Mouse (Mus musculus) heart, adult 2 months (tissue): ENCODE data around the gene Rnh1. TPM values are rescaled to one million over a fixed set of nuclear protein-coding genes. Genes with fewer than 3 reads are reported as not detected.

ENCODE experiments used
- DNase-seq, 2 experiments: peaks; one replicate each; pipeline ENCODE4 v3.0.0; 2021
- H3K27ac ChIP-seq: fragments of 200-600 bp; 2 replicates; pipeline ENCODE4 v1.8.1; 2022
- H3K27me3 ChIP-seq: fragments of 200-500 bp; 2 replicates; pipeline ENCODE4 v1.6.1; 2012; ENCODE audit warnings: mild to moderate bottlenecking, low read length, inconsistent platforms, mixed read lengths; ENCODE audit not compliant: control insufficient read depth, insufficient read depth
- H3K36me3 ChIP-seq: fragments of 200-500 bp; 2 replicates; pipeline ENCODE4 v1.6.1; 2012; ENCODE audit warnings: low read length, inconsistent platforms; ENCODE audit not compliant: control insufficient read depth, insufficient read depth
- H3K4me1 ChIP-seq: fragments of 200-500 bp; 2 replicates; pipeline ENCODE4 v1.6.1; 2011; ENCODE audit warnings: low read length; ENCODE audit not compliant: control insufficient read depth, insufficient read depth
- H3K4me3 ChIP-seq: fragments of 200-600 bp; 2 replicates; pipeline ENCODE4 v1.8.1; 2022
- H3K79me2 ChIP-seq: fragments of 200-500 bp; replicated peaks from 2 replicates; pipeline ENCODE4 v1.6.1; 2012; ENCODE audit warnings: mild to moderate bottlenecking, inconsistent platforms, low read length, moderate library complexity, mixed read lengths; ENCODE audit not compliant: control insufficient read depth, insufficient read depth
- H3K9ac ChIP-seq: fragments of 200-500 bp; 2 replicates; pipeline ENCODE4 v1.6.1; 2012; ENCODE audit warnings: low read depth, mild to moderate bottlenecking, control low read depth, inconsistent platforms, low read length, mixed read lengths
- CTCF ChIP-seq: fragments of 200-600 bp; IDR thresholded peaks from 2 replicates; pipeline ENCODE4 v1.8.1; 2022; ENCODE audit warnings: antibody characterized with exemption, mild to moderate bottlenecking, moderate library complexity
- EP300 ChIP-seq: fragments of 200-500 bp; IDR thresholded peaks from 2 replicates; pipeline ENCODE4 v1.6.1; 2011; ENCODE audit warnings: low read depth, low read length, control low read depth; ENCODE audit not compliant: insufficient read depth
- POLR2A ChIP-seq: fragments of 200-500 bp; IDR thresholded peaks from 2 replicates; pipeline ENCODE4 v1.6.1; 2011; ENCODE audit warnings: mild to moderate bottlenecking, low read depth, low read length, control low read depth; ENCODE audit not compliant: insufficient read depth
- WGBS: fragments of 180-500 bp; shearing (Covaris S2); methylation state at CpG from one replicate; pipeline ENCODE4 v1.1.7; 2018; 5-methylcytosine and 5-hydroxymethylcytosine counted together
- intact Hi-C: fragments of 180-260 bp; cut with DNase I; formaldehyde crosslinking; loops from one replicate; pipeline ENCODE4 v1.15.1; 2025
- polyA plus RNA-seq: library from polyadenylated mRNA; depleted of rRNA; stranded (reverse); fragments of >200 nt; gene quantifications from 2 replicates; pipeline ENCODE4 v1.2.3, GENCODE M21; 2012
- total RNA-seq, 2 experiments: library from RNA; stranded (reverse); gene quantifications; 2 replicates each; pipeline ENCODE4 v1.2.3; 2021

The Rnh1 gene
- total and polyA plus RNA-seq, 3 experiments, result 62.9 to 73.9 (median 73.2) TPM

DNA sequence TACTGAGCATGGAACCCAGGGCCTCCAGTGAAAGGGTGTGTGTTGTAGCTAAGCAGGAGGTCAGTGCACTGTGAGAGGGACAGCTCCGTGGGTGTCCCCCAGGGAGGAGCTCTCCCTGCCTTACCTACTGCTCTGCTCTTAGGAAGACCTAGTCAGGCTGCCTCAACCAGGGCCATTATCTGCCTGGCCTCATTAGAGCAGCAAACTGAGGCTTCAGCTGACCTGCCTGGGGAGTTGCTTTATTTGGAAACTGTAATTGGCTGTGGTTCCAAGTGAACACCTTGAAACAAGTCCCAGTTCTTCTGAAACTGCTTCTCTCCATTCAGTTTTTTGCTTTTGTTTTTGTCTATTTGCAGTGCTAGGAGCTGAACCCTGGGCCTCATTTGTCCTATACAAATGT, 27.3 kb downstream of the Rnh1 start:
- Histone ChIP-seq H3K79me2 (0 out of 2 replicates have a peak, but pooled peaks cover 2% of the 10 kb centered on the region), H3K27me3 (no peaks in the 10 kb centered on the region), H3K9ac (no peak overlapping the region), H3K36me3 (no peaks in the 10 kb centered on the region), H3K4me1 (peaks cover 2% of the 10 kb centered on the region; the same call in 1 of the 2 replicates), H3K4me3 (no peak overlapping the region), H3K27ac (no peak overlapping the region)
- 53% methylated on average over 1 of the region's 1 CpGs for WGBS
- TF ChIP-seq POLR2A (no peak), EP300 (no peak), CTCF (no peak)
- no peak for DNase-seq
- intact Hi-C loops, result no loop called here

GRCm38 (mm10) chr7:141144650-141145049, 28.0 kb downstream of the Rnh1 start:
- Histone ChIP-seq H3K27me3 (no peaks in the 10 kb centered on the region), H3K4me3 (no peak overlapping the region), H3K36me3 (no peaks in the 10 kb centered on the region), H3K9ac (no peak overlapping the region), H3K4me1 (peaks cover 2% of the 10 kb centered on the region; the same call in 1 of the 2 replicates), H3K27ac (no peak overlapping the region), H3K79me2 (0 out of 2 replicates have a peak, but pooled peaks cover 2% of the 10 kb centered on the region)
- intact Hi-C loops, result no loop called here
- WGBS, result 94% methylated on average over 3 of the region's 3 CpGs
- TF ChIP-seq EP300 (no peak), CTCF (no peak), POLR2A (no peak)
- no peak for DNase-seq

DNA sequence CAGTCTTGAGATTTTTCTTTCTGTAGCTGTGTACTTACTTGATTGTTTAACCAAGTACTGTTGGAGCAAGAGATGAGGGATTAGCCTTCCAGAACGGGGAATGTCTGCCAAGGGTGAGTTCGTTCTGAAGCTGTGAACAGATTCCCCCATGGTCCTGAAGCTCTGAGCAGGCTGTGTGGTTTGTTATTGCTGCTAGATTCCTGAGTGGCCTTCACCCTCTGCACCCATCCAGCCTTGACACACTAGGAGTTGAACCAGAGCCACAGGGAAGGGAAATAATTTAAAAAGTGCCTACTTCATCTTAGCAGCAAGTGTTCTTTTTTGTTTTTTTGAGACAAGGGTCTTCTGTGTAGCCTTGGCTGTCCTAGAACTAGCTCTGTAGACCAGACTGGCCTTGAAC, 28.8 kb downstream of the Rnh1 start:
- Histone ChIP-seq H3K4me3 (no peak overlapping the region), H3K36me3 (no peaks in the 10 kb centered on the region), H3K4me1 (peaks cover 2% of the 10 kb centered on the region; the same call in 1 of the 2 replicates), H3K27me3 (no peaks in the 10 kb centered on the region), H3K9ac (no peak overlapping the region), H3K27ac (no peak overlapping the region), H3K79me2 (0 out of 2 replicates have a peak, but pooled peaks cover 2% of the 10 kb centered on the region)
- DNase-seq, result no peak
- WGBS, result 81% methylated on average over 2 of the region's 2 CpGs
- TF ChIP-seq POLR2A (no peak), CTCF (no peak), EP300 (no peak)
- intact Hi-C loops, result no loop called here

DNA sequence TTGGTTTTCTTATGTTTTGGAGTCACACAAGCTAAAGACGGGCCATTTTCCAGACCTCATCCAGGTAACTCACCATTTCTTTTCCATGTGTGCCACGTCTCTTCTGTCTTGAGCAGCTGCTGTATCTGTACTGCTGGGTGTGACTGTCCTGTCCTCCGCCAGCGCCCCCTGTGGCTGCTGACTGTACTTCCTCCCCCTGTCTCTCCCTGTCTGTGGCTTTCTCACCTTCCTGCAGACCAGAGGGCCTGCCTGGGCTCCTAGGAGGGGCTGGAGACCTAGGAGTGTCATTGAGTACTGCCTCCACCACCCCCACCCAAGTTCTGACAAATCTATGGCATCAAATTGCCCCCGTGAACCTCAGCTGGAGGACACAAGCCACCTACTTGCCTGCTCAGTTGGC, 29.5 kb downstream of the Rnh1 start:
- Histone ChIP-seq H3K9ac (no peak overlapping the region), H3K27me3 (no peaks in the 10 kb centered on the region), H3K36me3 (no peaks in the 10 kb centered on the region), H3K79me2 (0 out of 2 replicates have a peak, but pooled peaks cover 3% of the 10 kb centered on the region), H3K27ac (no peak overlapping the region), H3K4me3 (no peak overlapping the region), H3K4me1 (peaks cover 2% of the 10 kb centered on the region; the same call in 1 of the 2 replicates)
- WGBS, result 59% methylated on average over 5 of the region's 5 CpGs
- intact Hi-C loops, result no loop called here
- no peak for DNase-seq
- TF ChIP-seq CTCF, result peak; percentile 62
- no peak for TF ChIP-seq EP300
- TF ChIP-seq POLR2A, result no peak

DNA sequence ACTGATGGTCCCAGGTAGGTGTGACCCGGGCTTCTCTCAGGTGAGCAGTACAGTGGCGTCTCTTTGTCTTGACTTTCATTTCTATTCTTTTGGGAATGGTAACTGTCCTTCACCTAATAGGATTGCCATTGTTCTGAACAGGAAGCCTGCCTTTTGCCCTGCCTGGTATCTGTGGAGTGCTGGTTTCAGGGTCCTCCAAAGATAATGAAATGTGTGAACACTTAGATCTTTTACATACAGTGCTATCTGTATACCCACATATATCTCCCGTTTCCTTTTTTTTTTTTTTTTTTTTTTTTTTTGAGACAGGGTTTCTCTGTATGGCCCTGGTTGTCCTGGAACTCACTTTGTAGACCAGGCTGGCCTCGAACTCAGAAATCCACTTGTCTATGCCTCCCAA, 31.3 kb downstream of the Rnh1 start:
- no peaks in the 10 kb centered on the region for H3K27me3 ChIP-seq
- H3K79me2 ChIP-seq, result peaks cover 3% of the 10 kb centered on the region; the same call in 1 of the 2 replicates
- WGBS, result 80% methylated on average over 4 of the region's 4 CpGs
- intact Hi-C loops, result no loop called here
- no peak for DNase-seq
- H3K9ac ChIP-seq, result no peak overlapping the region
- no peaks in the 10 kb centered on the region; the same call in 1 of the 2 replicates for H3K36me3 ChIP-seq
- no peak overlapping the region for H3K4me3 ChIP-seq
- peaks cover 2% of the 10 kb centered on the region; the same call in 1 of the 2 replicates for H3K4me1 ChIP-seq
- H3K27ac ChIP-seq, result no peak overlapping the region
- TF ChIP-seq POLR2A (no peak), EP300 (no peak), CTCF (no peak)

DNA sequence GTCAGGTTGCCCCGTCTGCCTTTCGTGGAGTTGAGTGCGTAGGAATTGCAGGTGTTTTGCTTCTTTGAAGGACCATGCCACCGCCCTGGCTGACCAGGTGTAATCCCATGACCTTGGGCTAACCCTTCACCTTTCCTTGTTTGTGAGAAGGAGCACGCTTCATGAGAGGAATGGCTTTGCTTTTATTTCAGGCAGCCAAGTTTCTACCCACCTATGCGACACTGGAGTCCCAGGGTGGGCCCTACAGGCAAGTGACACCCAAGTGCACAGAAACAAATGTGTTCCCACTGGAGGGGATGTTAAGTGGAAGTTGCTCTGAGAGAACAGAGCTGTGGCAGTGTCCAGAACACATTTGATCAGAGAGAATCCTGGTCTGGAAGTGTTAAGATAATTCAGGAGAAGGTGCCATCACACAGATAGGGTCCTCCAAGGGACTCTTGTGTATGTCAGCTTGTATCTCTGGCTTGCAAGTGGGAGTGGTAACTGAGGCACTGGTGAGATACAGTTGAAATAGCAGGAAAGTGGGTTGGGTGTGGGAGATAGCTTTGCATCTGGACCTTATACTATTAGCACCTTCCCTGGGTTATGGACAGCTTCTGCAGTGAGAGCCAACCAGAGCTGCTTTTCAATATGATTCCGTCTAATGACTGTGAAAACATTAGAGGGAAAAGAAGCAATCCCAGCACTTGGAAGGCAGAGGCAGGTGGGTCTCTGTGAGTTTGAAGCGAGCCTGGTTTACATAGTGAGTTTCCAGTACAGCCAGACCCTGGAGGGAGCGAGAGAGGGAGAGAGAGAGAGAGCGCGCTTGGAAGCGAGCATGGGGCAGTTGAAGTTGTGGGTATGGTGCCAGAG, 40.5 kb downstream of the Rnh1 start:
- H3K36me3 ChIP-seq, result no peaks in the 10 kb centered on the region; the same call in 1 of the 2 replicates
- intact Hi-C loops, result no loop called here
- peaks cover 6% of the 10 kb centered on the region for H3K4me1 ChIP-seq
- no peaks in the 10 kb centered on the region for H3K27me3 ChIP-seq
- H3K27ac ChIP-seq, result no peak overlapping the region
- no peak for DNase-seq
- WGBS, result 59% methylated on average over 12 of the region's 12 CpGs
- TF ChIP-seq CTCF (no peak), POLR2A (no peak), EP300 (no peak)
- peak overlapping the region; percentile 96 for H3K9ac ChIP-seq
- H3K4me3 ChIP-seq, result peak overlapping the region; percentile 100
- H3K79me2 ChIP-seq, result peaks cover 3% of the 10 kb centered on the region; the same call in 1 of the 2 replicates
